Mouse (Mus musculus): ENCODE data around the gene Katnal1.

DNA sequence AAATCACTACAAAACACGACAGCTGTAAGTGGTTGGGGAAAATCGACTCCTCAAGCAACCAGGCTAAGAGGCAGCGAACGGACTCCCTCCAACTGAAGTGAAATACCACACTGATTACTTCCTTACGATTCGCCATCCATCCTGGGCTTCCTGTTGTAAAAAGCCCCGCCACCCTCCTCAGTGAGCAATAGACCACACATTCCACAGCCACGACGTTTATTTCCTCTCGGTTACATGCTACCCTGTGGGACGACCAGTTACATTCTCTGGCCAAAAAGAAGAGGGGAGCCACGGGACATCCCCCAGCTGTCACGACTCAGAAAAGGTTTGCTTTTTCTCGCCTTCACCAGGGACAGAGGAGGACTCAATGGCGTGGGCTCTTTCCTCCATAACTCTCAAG, 20.9 kb upstream of the Katnal1 start:
- TF ChIP-seq CTCF (IDR thresholded peaks at IDR 0.05; ENCODE audit: insufficient read depth, low read length) (no peak), POLR2A (IDR thresholded peaks at IDR 0.05; ENCODE audit: borderline replicate concordance, extremely low read depth, low read depth, low read length) (no peak)

Data from lung, adult 2 months (tissue).